Mouse (Mus musculus) large intestine, adult 2 months (tissue): ENCODE results near the gene Wnk2. TPM values are rescaled to one million over a fixed set of nuclear protein-coding genes. Genes with fewer than 3 reads are reported as not detected.

Experiments used
- DNase-seq: peaks from one replicate; pipeline ENCODE4 v3.0.0-alpha.2; 2012; ENCODE audit warnings: low read depth, low spot score
- WGBS: fragments of 180-500 bp; shearing (Covaris S2); methylation state at CpG from one replicate; pipeline ENCODE4 v1.1.7; 2018; 5-methylcytosine and 5-hydroxymethylcytosine counted together
- polyA plus RNA-seq: library from polyadenylated mRNA; depleted of rRNA; stranded (reverse); fragments of >200 nt; gene quantifications from 2 replicates; pipeline ENCODE4 v1.2.3, GENCODE M21; 2012; rRNA removed

Gene Wnk2
- polyA plus RNA-seq, 1 experiment: 12.6 TPM

DNA sequence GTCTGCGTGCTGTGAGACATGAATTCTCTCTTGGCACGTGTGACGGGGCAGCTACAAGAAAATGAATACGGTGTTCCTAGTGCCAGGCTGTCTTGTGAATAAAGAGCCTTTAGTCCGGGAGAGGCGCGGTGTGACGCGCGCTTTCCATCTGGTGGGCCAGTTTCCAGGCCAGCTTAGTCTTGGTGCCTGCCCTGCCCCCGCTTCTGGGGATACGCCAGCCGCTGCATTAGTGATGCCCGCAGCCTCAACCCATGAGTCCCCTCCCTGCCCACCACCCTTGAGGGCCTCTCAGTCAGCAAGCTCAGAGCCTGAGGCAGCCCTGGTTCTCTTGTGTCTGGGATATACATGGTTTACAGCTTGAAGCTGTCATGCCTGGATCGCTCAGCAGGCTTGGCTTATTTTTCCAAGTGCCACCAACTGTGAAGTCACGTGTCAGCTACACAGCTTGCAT, 131.5 kb downstream of the Wnk2 start:
- WGBS: 61% methylated on average over 16 of the region's 16 CpGs
- no peak for DNase-seq

DNA sequence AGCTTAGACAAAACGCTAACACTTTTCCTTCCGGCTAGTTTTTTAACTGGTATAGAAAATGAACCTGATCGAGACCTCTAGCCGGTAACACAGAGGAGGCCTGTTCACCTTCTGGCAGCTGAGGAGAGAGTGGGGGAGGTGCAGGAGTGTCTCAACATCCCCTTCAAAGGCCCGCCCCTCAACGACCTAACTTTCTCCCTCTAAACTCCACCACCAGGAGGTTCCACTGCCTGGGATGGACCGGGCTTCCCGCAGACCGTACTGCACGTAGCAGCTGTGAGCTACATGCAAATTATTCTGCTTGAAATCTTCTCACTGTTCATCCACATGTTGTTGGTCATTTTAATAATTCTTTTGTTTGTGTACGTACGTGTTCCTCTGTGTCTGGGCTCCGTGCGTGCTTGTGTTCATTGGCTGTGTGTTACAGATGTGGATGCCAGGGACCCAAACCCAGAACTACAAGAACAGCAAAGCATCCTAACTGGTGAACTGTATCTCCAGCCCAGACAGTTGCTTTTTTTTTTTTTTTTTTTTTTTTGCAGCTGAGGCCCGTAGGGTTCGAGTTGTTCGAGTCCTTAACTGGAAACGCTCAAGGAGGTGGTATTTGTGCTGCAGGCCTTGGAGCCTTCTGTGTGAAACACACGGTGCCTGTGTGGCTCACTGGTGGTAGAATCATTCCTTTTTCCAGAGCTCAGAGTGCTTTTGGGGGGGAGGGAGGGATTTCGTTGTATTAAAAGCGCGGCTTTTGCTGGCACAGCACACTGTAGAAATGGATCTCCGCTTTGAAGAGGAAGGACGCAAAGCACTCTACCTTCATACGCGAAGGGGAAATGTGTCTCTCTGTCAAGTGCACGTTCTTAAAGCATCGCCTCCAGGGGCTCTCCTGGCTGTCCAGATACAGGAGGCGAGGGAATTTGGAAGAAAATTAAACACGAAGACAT, 132.2 kb downstream of the Wnk2 start:
- 43% methylated on average over 30 of the region's 30 CpGs for WGBS
- DNase-seq: no peak

DNA sequence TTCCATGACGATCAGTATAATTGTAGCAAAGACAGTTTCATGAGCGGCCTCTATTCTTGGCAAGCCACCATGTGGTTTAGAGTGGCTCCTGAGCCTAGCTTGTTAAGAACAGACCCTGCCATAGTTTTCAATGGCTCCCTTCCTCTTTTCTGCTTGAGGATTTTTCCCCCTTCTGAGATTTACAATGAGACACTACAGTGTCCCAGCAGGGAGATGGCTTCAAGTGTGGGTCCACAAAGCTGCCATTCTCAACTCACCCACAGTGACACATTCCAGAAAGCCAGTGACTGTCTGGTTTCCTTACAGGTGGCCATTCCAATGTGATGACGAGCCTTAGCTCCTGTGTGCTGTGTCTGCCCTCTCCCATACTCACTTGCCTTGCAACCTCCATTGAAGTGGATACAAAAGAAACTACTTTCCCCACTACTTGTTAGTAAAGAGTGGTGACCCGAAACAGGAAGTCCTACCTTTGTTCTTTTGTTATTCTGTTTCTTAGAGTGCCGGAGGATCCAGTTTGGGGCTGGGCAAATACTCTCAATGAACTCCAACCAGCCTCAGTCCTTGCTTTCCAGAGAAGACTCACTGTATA, 134.5 kb downstream of the Wnk2 start:
- 71% methylated on average over 5 of the region's 5 CpGs for WGBS
- no peak for DNase-seq

DNA sequence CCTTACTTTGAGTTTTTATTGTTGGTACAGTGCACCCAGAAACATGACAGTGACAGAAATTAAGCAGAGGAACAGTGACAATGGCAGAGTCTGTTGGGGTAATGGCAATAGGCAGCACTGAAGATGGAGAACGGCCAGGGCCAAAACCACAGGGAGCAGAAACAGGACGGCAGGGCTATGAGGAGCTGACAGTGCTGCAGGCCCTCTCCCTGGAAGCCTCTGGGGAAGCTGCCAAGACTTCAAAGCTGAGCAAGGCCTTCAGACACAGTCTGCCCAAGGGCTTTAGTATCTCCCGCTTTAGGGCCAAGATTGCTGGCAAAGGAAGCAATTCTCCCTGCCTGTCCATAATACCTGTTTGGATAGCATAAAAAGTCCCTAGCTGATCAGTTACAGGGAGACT, 146.1 kb downstream of the Wnk2 start:
- no peak for DNase-seq
- WGBS: 67% methylated on average over 3 of the region's 3 CpGs

DNA sequence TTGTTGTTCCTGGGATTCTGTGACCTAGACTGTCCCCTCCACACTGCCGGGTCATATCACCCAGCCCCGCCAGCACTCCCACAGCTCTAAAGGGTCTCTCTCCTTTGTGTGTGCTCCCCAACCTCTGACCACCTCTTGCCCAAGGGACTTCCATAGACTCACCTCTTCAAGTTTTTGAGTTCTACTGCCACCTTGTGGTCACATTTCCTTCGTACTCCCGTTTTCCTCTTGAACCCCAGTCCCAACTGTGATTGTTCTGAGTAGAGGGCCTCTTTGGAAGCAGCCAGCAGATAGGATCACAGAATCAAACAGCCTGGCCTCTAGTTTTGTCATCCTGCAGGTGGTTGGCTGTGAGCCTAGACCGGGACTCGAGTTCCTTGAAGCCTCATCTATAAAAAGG, 149.2 kb downstream of the Wnk2 start:
- 9% methylated on average over 6 of the region's 6 CpGs for WGBS
- DNase-seq: peak; percentile 57

DNA sequence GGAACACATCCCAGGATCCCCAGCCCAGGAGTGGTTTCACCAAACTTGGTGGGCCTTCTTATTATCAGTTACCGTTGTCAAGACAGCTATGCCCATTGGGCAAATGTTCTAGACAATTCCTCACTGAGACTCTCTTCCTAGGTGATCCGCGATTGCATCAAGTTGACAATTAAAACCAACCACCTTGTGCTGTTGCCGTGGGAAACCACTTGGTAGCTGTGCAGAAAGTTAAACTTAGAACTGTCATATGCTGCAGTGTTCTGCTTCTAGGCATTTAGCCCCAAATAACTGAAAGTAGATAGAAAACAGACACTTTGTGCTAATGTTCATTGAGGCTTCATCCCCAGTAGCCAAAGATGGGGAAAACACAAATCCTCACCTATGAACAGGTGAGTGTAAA, 151.1 kb downstream of the Wnk2 start:
- 83% methylated on average over 4 of the region's 4 CpGs for WGBS
- no peak for DNase-seq

DNA sequence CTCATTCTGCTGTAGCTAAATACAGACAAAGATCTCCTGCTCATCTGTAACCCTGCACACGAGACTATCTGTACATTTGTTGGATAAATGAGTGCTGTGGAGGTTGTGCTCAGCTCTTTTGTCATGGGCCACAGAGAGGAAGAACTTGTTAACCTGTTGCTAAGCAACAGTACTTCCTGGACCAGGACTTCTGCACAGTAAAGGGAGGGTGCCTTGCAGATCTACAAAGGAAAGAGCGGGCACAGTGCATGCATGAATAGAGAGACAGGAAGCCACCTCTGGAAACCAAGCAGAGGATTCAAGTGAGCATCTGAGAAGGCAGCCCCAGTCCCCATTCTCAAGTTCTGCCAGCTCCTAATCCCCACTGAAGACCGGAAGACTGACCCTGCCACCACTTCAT, 152.9 kb downstream of the Wnk2 start:
- no peak for DNase-seq
- 41% methylated on average over 3 of the region's 3 CpGs for WGBS

DNA sequence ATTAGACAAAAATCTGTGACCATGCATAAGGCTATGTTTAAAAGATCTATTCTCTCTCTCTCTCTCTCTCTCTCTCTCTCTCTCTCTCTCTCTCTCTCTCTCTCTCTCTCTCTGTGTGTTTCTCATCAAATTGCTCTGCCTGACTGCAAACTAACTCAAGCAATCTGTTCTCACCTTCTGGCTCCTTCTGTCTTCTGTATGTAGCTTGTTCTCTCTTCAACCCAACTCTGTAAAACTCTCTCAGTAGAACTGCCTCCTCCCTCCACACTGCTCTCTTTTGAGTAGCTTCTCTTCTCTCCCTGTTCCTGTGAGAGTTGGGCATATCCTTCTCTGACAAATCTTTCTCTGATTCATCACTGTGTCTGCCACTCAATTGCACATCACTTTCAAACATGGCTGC, 154.9 kb downstream of the Wnk2 start:
- DNase-seq: no peak

DNA sequence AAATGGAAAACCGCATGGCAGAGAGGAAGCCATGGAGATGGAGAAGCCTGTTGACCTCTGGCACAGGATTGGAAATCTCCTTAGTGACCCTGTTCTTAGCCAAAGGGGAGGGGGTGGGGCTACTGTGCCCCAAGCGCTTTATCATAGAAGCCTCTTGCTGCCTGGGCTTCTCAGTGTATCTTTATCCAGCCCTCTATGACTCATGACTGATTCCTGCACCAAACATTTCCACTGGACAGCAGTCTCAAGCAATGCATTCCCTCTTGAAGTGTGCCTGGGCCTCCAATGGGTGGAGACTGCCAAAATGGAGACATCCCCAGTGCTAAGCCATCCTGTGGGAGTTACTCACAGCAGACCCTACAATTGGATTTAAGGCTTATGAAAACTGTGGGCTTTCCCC, 157.7 kb downstream of the Wnk2 start:
- DNase-seq: no peak
- 91% methylated on average over 2 of the region's 2 CpGs for WGBS

Other genes with a start within 250 kb of the Wnk2 start
- 78.1 and 114 TPM in 2 replicates for gene Fam120a, start 180.0 kb downstream of the Wnk2 start, polyA plus RNA-seq
- gene Ninj1, start 39.5 kb upstream of the Wnk2 start, polyA plus RNA-seq: 53.9 and 64.2 TPM in 2 replicates
- 83.0 and 97.4 TPM in 2 replicates for gene Card19, start 68.0 kb upstream of the Wnk2 start, polyA plus RNA-seq
- gene Susd3, start 100.7 kb upstream of the Wnk2 start, polyA plus RNA-seq: 5.5 and 6.2 TPM in 2 replicates
- gene Fgd3, start 172.3 kb upstream of the Wnk2 start, polyA plus RNA-seq: 2.6 and 3.0 TPM in 2 replicates
- gene Bicd2, start 193.6 kb upstream of the Wnk2 start, polyA plus RNA-seq: 6.4 and 9.4 TPM in 2 replicates